Mouse (Mus musculus) layer of hippocampus, postnatal 36 days (tissue): ENCODE data around the gene Lifr. TPM values are rescaled to one million over a fixed set of nuclear protein-coding genes. Genes with fewer than 3 reads are reported as not detected.

ENCODE experiments used
- DNase-seq, 2 experiments: peaks; one replicate each; pipeline ENCODE4 v3.0.0; 2022
- total RNA-seq, 2 experiments: library from RNA; stranded (reverse); gene quantifications; 2 replicates each; pipeline ENCODE4 v1.2.3; 2021

Gene Lifr
- total RNA-seq, 2 experiments from 2014 or later = 56.6 to 60.9 TPM

DNA sequence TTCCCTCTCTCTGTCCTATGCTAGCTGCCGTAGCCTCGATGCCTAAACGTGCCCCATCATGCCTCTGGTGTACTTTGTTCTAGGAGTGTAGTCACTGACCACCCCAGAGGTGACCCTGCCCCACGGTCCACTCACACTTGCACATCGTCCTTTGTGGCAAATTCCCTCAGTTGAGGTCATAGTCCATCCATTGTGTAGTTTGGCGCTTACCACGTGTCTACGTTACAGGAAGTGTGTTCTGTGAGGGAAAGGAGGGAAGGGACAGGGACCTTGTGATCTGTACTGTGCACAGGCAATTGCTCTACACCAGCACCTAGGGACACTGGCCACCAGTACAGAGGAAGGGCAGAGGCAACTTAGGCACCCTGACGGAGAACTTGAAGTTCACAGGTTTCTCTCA, 69.5 kb downstream of the Lifr start:
- DNase-seq = no peak

DNA sequence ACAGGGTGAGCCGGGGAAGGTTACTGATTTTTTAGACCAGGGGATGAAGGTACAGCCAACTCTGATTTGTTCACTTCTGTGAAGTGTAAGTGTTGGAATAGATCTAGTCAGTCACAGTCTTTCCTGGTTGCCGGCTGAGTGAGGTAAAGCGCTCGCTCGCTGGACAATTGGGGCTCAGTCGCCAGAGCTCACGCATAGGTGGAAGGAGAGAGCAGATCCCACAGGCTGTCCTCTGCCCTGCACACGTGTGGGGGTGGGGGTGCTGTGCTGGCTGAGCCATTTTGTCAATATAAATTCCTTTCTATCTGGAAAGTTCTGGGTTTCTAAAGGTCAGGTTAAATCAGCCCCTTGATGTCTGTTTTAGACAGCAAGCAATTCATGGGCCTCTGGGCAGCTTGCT, 69.9 kb downstream of the Lifr start:
- DNase-seq = no peak

DNA sequence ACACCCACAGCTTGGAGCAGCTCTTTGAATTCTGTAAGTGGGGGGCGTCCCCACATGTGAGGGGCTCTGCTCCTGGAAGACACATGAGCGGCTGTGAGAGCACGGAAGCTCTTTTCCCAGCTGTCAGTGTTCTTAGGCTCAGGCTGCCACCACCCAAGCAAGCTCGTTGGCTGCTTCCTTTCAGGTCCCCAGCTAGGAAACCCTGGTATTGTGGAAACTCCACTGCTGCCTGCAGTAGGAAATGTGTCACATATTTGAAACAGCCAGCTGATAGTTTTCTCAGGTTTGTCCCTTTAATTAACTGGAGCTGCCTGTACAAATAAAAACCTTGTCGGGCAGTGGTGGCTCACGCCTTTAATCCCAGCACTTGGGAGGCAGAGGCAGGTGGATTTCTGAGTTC, 73.4 kb downstream of the Lifr start:
- DNase-seq = no peak

DNA sequence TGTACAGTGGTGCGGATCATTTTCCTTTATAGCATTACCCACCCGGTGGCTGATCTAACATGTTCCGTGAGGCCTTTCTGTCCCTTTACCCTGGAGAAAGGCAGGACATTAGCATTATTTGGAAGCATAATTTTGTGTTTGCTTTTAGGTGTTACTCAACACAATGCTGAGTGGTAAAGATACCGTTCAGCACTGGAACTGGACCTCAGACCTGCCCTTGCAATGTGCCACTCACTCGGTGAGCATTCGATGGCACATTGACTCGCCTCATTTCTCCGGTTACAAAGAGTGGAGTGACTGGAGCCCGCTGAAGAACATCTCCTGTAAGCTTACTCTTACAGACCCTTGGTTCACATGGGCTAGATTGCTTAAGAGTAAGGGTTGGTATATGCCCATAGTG, 76.3 kb downstream of the Lifr start:
- DNase-seq = no peak

DNA sequence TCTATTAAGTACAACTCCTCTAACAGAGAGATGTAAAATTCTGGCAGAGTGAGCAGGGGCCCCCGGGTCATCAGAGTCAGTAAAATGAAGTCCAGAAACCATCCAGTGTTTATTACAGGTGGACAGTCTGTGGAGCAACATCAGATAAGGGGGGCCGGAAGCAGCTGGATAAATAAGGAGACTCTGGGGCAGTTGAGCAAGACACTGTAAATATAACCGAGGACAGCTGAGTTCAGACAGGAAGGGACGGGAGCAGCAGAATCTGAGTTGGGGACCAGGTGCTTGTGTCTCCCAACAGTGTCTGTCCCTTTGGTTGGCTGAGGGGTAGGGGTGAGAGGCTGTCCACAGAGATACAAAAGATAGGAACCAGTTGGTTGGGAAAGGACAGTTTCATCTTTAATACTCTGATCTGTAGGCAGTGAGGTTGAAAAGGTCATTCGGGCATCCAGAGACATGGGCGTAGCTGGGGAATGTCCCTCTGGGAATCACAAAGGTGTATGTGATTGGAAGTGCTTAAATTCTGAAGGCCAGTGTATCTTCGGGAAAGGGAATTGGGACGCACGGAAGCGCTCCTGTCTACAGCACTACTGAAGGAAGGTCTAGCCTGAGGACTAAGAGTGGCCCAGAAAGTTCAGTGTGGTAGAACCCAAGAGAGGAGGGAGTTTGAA, 77.0 kb downstream of the Lifr start:
- DNase-seq = no peak

DNA sequence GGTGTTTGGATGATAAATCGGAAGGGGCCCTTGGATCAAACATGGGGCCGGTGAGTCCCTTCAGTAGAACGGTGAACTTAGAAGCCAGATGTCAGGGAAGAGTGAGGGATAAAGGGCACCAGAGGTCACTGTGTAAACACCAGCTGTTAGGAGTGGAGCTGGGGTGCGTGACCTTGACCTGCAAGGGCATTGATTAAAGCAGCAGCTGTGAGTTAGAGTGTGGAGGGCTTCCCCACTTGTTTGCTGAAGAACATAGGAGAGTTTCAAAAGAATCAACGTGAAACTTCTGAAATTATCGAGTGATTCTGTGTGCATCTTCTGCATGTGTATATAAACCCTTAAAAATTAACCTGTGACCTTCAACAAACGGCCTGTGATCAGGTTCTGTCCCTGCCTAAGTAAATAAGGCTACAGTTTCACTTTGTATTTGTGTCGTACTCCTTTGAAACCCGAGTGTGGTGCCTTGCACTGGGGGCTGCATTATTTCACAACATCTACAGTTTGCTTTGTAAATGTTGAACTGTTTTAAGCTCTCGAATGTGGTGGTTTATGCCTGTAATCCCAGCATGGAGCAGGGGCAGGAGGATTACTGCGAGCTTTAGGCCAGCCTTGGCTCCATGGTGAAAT, 77.6 kb downstream of the Lifr start:
- DNase-seq = no peak

DNA sequence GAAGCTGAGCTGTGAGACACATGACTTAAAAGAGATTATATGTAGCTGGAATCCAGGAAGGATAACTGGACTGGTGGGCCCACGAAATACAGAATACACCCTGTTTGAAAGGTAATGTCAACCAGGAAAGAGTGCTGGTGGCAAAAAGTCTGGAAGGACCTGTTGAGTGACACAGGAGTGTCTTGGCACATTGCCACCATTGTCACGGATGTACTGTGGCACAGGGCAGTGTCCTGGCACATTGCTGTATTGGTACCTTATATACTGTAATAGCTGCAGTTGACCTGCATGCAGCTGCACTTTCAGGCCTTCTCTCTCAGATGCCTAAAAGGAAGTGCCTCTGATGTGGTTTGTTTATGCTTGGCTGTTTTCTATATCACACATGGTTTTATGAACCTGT, 82.5 kb downstream of the Lifr start:
- DNase-seq = no peak

DNA sequence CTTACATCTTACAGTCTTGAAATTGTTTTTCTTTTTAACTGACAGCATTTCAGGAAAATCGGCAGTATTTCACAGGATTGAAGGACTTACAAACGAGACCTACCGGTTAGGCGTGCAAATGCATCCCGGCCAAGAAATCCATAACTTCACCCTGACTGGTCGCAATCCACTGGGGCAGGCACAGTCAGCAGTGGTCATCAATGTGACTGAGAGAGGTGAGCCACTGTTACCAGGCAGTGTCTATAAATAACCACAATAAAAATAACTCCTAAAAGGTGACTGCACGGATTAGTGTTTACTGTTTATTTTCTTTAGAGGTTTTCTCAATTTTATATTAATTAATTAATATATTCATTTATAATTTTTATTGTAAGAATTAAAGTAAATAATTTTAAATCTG, 82.9 kb downstream of the Lifr start:
- DNase-seq = no peak

DNA sequence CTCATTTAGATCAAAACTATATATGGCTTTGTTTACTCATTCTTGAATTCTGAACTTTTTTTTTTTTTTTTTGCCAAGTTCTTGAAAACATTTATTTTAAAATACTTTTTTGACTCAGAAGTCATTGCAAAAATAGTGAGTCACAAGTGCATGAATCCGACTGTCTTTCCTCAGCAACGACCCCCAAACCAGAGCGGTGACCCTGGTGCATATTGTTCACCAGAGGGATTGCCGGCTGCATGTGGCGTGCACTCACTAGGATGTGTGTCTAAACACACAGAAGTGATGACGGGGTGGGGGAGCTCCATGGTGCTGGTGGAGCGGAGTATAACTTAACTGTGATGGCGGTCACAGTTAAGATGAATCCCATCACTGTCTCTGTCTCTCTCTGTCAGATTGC, 83.4 kb downstream of the Lifr start:
- no peak for DNase-seq

DNA sequence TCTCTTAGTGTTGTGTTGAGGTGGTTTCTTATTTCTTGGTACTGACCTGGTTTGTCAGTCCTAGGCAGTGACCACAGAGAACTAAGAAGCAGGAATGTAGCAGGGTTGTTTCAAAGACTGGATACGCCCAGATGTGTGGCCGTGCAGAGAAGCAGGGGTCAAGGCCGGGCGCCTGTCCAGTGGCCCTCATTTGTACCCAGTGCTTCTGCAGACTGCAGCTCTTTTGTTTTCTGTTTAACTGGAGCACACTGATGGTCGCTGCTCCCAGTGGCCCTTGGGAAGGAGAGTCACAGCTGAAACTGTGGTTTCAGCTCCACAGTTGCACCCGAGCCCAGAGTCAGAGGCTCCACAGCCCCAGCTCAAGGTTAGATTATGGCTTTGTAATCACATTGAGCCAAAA, 90.2 kb downstream of the Lifr start:
- DNase-seq = no peak

DNA sequence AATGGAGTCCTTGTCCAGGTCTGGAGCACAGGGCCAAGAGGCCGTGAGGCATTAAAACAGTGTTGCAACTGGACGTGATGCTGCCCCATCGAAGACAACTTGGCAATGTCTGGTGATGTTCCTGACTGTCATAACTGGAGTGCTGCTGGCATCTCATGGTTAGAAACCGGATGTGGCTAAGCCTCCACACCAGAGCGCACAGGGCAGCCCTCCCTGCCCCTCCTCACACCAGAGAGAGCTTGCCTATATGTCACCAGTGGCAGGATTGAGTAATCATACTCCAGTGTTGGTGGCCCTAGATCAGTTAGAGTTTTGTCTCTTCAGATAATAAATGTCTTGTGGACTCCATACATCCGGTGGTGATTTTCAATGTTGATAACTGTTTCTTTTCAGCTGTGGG, 97.3 kb downstream of the Lifr start:
- DNase-seq = no peak

DNA sequence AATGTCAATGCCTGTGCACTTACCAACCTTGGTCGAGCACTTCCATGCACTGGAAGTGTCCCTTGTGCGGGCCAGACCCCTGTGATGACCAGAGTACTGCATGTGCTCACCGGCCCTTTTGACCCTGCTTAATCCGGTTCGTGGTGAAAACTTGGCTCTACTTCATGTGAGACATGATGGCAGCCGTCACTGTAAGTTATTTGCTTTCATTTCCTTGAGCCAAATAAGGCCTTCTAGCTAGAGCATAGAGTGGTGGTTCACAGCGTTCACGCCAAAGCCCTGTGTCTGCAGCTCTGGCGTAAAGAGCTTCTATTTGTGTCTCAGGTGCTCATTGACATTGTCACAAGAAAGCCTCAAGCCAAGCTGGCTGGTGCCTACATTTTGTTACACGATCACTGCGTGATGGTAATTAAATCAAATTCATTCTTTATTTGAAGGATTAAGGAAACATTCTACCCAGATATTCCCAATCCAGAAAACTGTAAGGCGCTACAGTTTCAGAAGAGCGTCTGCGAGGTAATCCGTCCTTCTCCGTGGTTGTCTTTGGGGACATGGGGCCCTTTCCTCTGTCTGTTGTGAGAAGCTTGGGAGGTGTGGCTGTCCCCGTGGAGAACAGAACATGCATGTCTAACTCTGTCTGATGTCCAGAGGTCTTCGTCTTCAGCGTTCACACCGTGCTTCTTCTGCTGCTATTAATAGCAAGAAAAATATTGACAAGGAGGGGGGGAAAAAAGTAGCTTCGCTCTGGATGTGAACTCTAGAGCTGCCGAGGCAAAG, 99.5 kb downstream of the Lifr start:
- no peak for DNase-seq

DNA sequence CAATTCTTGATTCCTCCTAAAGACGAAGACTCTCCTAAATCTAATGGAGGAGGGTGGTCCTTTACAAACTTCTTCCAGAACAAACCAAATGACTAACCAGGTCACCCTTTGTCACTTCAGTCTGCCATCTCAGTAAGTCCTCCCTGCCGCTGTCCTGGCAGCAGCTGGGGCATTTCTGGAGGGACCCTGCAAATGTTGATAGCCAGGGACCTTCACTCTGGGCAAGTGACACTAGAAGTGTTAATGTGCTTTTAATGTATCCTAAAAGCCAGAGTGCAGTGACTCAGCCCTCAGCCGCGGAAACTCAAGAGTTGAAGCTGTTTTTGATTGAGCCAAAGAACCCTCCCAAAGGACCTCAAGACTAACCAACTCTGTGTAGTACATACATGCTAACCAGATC, 100.7 kb downstream of the Lifr start:
- no peak for DNase-seq

DNA sequence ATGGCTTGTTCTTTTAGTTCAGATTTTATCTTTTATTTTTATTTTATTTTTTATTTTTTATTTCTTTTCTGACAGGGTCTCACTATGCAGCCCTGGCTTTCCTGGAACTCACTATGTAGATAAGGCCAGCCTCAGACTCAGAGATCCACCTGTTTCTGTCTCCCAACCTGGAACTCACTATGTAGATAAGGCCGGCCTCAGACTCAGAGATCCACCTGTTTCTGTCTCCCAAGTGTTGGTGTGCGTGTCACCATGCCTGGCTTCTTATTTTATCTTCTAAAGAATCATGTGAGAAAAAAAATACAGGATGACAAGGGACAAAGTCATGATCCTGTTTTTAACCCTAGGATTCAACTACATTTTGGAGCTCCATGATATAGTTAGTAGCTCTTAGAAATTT, 102.2 kb downstream of the Lifr start:
- no peak for DNase-seq

DNA sequence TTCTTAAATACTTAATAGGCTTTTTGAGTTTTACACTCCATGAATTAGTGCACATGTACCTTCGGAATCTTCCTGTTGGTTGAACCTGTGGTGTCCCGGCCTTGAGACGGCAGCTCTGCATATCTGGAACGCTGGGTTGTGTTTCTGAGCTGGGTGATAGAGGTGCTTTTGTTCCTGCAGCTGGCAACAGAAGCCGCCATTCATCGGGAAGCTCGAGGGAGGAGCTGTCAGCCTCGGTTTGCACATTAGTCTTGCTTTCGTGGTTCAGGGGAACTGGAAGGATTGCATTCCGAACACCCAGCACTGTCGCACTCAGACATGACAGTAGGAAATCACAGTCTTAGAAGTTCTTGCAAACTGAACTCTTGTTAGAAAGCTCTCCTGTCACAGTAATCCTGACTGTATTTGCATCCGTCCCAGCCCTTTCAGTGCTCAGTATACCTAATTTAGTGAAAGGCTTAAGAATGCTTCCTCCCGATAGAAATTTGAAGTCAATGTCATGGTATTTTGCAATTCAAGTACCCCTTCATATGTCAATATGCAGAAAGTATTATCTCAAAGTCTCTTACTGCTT, 103.8 kb downstream of the Lifr start:
- peak in 1 of 2 experiments; percentile 34 for DNase-seq

DNA sequence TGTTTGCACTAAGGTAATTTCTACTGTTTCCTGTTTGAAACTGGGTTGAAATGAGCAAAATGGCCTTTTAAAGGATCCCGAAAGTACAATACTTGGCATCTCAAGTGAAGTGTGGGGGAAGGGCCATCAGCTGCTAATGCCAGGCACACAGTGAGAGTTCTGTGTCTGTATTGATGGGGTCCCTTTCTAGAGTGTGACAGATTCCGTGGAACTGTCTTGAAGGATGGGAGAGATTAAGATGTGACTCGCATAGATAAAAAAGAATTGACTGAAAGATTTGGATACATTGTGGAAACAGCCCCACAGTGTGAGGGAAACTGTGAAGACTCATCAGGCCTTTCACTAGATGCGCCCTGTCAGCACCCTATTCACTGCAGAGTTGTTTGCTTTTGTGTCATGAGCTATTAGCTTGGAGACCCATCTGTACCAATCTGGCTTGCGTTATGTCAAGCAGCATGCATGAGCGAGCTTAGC, 104.4 kb downstream of the Lifr start:
- DNase-seq = peak in 1 of 2 experiments; percentile 23

DNA sequence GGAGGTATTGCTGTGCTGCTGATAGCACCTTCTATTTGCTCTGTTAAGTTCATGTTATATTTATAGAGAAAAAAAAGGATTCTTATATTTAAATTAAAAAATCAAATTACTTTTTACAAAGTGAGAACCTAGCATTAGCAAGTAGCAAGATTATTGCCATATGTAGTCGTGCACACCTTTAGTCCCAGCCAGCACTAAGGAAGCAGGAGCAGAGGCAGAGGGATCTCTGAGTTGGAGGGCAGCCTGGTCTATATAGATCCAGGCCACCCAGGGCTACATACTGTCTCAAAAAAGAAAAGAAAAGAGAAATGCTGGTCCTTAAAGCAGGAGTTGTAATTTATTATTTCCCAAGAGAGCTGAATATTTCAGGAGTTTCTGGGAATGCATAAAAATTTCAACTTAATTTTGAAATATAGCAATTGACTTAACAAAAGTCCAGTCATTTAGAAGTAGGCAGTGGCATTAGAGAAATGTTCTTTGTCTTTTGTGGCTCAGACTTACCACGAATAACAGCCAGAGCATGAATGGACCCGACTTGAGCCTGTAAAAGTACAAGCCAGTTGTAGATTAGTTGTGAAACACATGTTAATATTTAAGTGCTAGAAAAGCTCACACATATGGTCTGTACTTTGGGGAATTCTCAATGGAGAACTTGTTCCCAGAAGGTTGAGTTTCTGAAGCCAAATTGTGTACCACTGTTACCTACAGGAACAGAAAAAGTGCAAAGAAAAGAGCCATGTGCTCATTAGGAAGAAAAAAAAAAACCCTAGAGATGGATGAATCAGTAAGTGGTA, 107.4 kb downstream of the Lifr start:
- DNase-seq = no peak

DNA sequence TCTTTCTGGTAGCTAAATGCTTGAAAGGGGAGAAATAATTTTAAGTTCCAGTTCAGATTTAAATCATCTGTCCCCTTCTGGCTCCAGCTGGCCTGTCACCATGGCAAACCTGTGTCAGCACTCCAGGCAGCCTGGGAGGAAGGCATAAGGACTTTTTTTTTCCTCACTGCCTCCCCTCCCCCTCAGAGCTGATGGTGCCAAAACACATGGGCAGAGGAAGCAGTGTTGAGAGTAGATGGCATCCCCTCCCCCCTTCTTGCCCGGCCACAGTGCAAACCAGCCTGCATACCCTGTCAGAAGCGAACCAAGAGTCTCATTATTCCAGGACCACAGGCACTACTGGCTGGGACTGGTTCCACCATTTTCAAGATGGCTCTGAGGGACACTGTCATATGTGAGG, 108.4 kb downstream of the Lifr start:
- DNase-seq = peak; percentile 32 to 37

DNA sequence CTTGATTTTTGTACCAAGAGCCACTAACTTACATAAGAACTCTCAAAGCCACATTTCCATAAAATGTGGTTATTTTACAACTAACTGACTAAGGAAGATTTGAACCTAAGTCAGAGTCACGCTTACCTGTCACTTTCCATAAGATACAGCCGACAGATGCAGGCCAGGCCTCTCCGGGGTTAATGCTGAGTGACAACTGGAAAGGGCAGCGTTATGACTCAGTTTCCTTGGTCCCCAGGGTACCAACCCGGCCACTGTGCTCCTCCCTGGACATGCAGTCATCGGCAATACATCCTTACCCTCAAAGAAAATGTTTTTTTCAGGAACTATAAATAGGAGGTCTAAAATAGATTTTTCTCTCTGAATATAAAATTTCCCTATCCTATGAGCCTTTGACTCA, 109.9 kb downstream of the Lifr start:
- DNase-seq = no peak

DNA sequence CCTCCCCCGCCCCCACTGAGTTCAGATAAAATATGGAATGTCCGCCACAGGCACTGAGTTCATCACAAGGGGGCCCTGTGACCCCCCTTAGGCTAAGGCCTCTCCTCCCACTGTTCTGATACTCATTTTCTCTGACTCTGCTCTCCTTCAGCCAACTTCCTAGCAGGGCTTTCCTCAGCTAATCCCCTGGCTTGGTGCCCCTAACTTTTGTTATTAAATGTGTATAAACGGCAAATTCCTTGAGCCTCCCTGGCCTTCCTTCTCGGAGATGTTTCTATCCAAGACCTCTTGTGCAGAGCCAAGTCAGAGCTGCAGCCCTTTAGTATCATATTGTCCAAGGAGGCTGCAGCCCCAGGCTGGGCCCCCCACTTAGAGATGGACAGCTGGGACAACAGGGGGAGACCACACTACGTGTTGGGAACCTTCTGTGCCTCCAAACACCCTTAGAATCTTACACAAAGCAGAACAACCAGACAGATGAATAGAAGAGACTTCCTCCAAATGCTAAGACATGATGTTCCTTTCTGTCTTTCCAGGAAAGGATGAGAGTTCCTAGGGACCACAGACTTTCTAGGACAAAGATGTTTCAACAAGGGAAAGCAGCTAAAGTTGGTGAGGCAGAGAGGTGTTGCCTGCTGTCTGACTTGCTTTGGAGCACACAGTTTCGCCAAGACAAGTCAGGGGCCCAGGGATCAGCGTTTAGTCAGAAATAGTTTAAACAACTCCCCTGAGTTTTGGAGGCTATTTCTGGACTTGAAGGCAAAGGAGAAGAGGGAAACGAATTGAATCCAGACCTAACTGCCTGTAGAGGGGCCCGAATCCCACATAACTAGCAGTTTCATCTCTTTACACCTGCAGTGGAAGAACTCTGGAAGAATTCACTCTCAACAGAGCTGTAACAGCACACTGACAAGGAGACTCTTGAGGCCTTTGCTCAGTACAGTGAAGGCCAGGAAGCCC, 111.3 kb downstream of the Lifr start:
- no peak for DNase-seq

DNA sequence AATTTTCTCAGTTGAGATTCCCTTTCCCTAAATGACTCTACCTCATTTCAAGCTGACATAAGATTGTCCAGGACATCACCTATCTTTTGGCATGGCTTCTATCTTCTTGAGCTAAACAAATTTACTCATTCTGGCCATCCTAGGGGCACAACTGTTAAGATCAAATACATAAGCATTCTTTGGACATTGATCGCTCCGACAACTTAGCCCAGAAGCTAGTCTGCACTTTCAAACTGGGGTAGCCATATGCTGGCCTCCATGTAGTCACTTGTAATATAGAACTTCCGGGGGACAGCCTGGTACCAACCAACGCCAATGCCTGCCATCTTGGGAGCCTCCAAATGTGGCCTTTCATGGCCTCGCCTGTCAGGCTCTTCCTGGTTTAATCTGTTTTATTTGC, 112.6 kb downstream of the Lifr start:
- no peak for DNase-seq
